Mouse (Mus musculus) lung, embryonic 14.5 days (tissue): Measurements from ENCODE around the gene Bcdin3d. TPM values are rescaled to one million over a fixed set of nuclear protein-coding genes. Genes with fewer than 3 reads are reported as not detected.

Experiments used
- ATAC-seq: fragments of 200-750 bp; cut with Nextera tagmentation; 2 replicates; pipeline ENCODE4 v1.8.0; 2017; ENCODE audit warnings: mild to moderate bottlenecking, moderate TSS enrichment, moderate library complexity; ENCODE audit not compliant: insufficient read depth
- DNase-seq: peaks from one replicate; pipeline ENCODE4 v3.0.0-alpha.2; 2015
- H3K27ac ChIP-seq: fragments of 300-500 bp; sonication (generic); 2 replicates; pipeline ENCODE4 v1.5.1; 2014; ENCODE audit warnings: low read depth, mild to moderate bottlenecking, moderate library complexity
- H3K27me3 ChIP-seq: fragments of 300-500 bp; sonication (generic); 2 replicates; pipeline ENCODE4 v1.6.1; 2014; ENCODE audit warnings: low read length, control low read depth; ENCODE audit not compliant: insufficient read depth
- H3K36me3 ChIP-seq: fragments of 300-500 bp; sonication (generic); 2 replicates; pipeline ENCODE4 v1.6.1; 2014; ENCODE audit warnings: control low read depth; ENCODE audit not compliant: insufficient read depth
- H3K4me1 ChIP-seq: fragments of 300-500 bp; sonication (generic); 2 replicates; pipeline ENCODE4 v1.6.1; 2014; ENCODE audit warnings: antibody characterized with exemption, control low read depth; ENCODE audit not compliant: insufficient read depth
- H3K4me2 ChIP-seq: fragments of 300-500 bp; sonication (generic); 2 replicates; pipeline ENCODE4 v1.6.1; 2014; ENCODE audit warnings: mild to moderate bottlenecking
- H3K4me3 ChIP-seq: fragments of 300-500 bp; sonication (generic); 2 replicates; pipeline ENCODE4 v1.5.1; 2014; ENCODE audit warnings: low read depth, low read length
- H3K9ac ChIP-seq: fragments of 300-500 bp; sonication (generic); 2 replicates; pipeline ENCODE4 v1.6.1; 2014
- H3K9me3 ChIP-seq: fragments of 300-500 bp; sonication (generic); 2 replicates; pipeline ENCODE4 v1.6.1; 2016; ENCODE audit warnings: low read depth, low read length, control low read depth
- CTCF ChIP-seq: IDR thresholded peaks from 2 replicates; pipeline ENCODE4 v1.5.1; 2016; ENCODE audit warnings: antibody characterized with exemption, low read depth
- WGBS: fragments of 180-500 bp; shearing (Covaris S2); extraction: QIAGEN DNeasy Blood & Tissue Kit; methylation state at CpG from one replicate; pipeline ENCODE4 v1.1.7; 2014; 5-methylcytosine and 5-hydroxymethylcytosine counted together
- polyA plus RNA-seq: library from polyadenylated mRNA; unstranded; fragments of >200 nt; fragmentation: Nextera tagmentation; extraction: Ambion mirVana; gene quantifications from 2 replicates; pipeline ENCODE4 v1.2.1, GENCODE M21; 2014

Bcdin3d gene
- polyA plus RNA-seq = 13.2 and 16.1 TPM in 2 replicates

GRCm38 (mm10) chr15:99474576-99474926 is at the start of gene Bcdin3d:
Gene Bcdin3d, minus strand, starts transcription at chr15:99474730.
- Histone ChIP-seq H3K4me2 (peak within 1 kb of the TSS; percentile 77), H3K27ac (peak within 1 kb of the TSS; percentile 98), H3K36me3 (peaks cover 13% of the 10 kb centered on the region), H3K4me1 (0 out of 2 replicates have a peak, but pooled peaks cover 3% of the 10 kb centered on the region), H3K4me3 (peak within 1 kb of the TSS; percentile 76), H3K9me3 (no peaks in the 10 kb centered on the region), H3K9ac (peak within 1 kb of the TSS; percentile 91), H3K27me3 (no peaks in the 10 kb centered on the region)
- TF ChIP-seq CTCF = peak; percentile 61
- under 1% methylated on average over 26 of the region's 26 CpGs for WGBS
- ATAC-seq (peak; percentile 84), DNase-seq (peak; percentile 96)

DNA sequence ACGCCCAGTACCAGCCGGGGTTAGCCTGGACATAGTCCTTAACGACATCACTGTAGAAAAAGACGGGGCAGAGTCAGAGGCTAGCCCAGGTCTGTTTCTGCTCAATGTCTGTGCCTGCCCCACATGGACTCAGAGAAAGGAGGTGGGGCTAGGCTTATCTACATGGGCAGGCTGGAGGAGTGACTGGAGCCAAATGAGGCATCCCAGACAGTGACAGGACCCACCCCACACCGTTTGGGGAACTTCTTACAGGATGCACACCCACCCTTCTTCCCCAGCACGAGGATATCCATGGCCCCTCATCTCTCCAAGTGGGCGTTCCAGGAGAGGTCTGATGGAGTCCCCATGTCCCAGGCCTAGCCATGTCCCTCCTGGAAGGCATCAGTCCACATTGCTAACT is 45.8 kb upstream of the Bcdin3d start:
- no peak for TF ChIP-seq CTCF
- DNase-seq = no peak
- H3K4me1 ChIP-seq = 0 out of 2 replicates have a peak, but pooled peaks cover 4% of the 10 kb centered on the region

GRCm38 (mm10) chr15:99519626-99520025 is 45.1 kb upstream of the Bcdin3d start:
- Histone ChIP-seq H3K36me3 (no peaks in the 10 kb centered on the region), H3K4me2 (no peak overlapping the region), H3K9ac (no peak overlapping the region), H3K27me3 (no peaks in the 10 kb centered on the region), H3K27ac (no peak overlapping the region), H3K9me3 (no peaks in the 10 kb centered on the region), H3K4me1 (0 out of 2 replicates have a peak, but pooled peaks cover 4% of the 10 kb centered on the region), H3K4me3 (no peak overlapping the region)
- TF ChIP-seq CTCF = no peak
- ATAC-seq (no peak), DNase-seq (no peak)
- WGBS = 91% methylated on average over 9 of the region's 9 CpGs

More for the DNA sequence above, 45.8 kb upstream of the Bcdin3d start:
- ATAC-seq = no peak
- Histone ChIP-seq H3K9ac (no peak overlapping the region), H3K4me3 (no peak overlapping the region), H3K27me3 (no peaks in the 10 kb centered on the region), H3K36me3 (no peaks in the 10 kb centered on the region), H3K4me2 (no peak overlapping the region), H3K27ac (no peak overlapping the region), H3K9me3 (no peaks in the 10 kb centered on the region)
- WGBS = 63% methylated on average over 7 of the region's 7 CpGs

- WGBS = 56% methylated on average over 7 of the region's 7 CpGs
Observed at GRCm38 (mm10) chr15:99517715-99518114, 43.2 kb upstream of the Bcdin3d start.

GRCm38 (mm10) chr15:99516715-99517114 is 42.2 kb upstream of the Bcdin3d start:
- 31% methylated on average over 8 of the region's 8 CpGs for WGBS
- Histone ChIP-seq H3K4me3 (no peak overlapping the region), H3K27me3 (no peaks in the 10 kb centered on the region), H3K4me1 (0 out of 2 replicates have a peak, but pooled peaks cover 4% of the 10 kb centered on the region), H3K9ac (no peak overlapping the region), H3K36me3 (no peaks in the 10 kb centered on the region), H3K9me3 (no peaks in the 10 kb centered on the region), H3K27ac (no peak overlapping the region), H3K4me2 (no peak overlapping the region)
- ATAC-seq (peak; percentile 26; the same call in 1 of the 2 replicates), DNase-seq (peak; percentile 40)
- no peak for TF ChIP-seq CTCF

More at GRCm38 (mm10) chr15:99517715-99518114, 43.2 kb upstream of the Bcdin3d start:
- DNase-seq (peak; percentile 37), ATAC-seq (peak; percentile 39; the same call in 1 of the 2 replicates)
- H3K9me3 ChIP-seq = no peaks in the 10 kb centered on the region
- H3K27me3 ChIP-seq = no peaks in the 10 kb centered on the region
- no peak overlapping the region for H3K4me2 ChIP-seq
- TF ChIP-seq CTCF = no peak
- no peaks in the 10 kb centered on the region for H3K36me3 ChIP-seq
- H3K27ac ChIP-seq = no peak overlapping the region
- H3K9ac ChIP-seq = no peak overlapping the region
- H3K4me3 ChIP-seq = no peak overlapping the region
- H3K4me1 ChIP-seq = 0 out of 2 replicates have a peak, but pooled peaks cover 4% of the 10 kb centered on the region

DNA sequence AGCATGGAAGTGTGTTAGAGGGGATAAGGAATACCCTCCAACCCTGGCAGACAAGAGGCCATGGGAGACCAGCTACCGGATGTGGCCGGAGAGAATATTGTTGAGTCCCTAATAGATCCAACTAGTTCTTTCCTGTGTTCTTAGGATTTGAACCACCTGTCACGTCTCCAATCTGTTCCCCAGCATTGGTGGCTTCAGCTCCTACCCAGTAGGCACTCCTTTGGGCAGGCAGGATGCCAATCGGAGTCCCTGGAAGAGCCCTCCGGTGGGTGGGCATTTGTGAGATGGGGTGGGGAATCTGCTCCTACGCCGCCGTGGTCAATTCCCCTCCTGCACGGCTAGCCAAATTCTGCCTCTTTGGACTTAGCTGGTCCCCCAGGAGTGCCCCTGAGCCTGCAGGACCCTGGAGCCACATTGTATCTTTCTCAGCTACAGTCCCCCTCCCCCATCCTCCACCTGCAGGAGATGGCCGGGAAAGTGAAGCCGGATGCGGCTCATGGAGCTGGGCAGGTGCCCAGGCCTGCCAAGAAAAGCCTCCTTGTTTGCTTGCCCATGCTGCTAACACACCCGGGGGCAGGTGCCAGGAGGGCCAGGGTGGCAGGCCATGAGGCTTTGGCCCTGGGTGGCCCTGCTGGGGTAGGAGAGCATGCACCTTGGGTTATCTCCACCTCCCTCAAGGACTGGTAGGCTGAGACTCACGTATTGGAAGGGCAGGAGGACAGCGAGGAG is 37.4 kb upstream of the Bcdin3d start:
- no peaks in the 10 kb centered on the region for H3K9me3 ChIP-seq
- no peak overlapping the region for H3K27ac ChIP-seq
- TF ChIP-seq CTCF = no peak
- H3K36me3 ChIP-seq = no peaks in the 10 kb centered on the region
- H3K27me3 ChIP-seq = no peaks in the 10 kb centered on the region
- ATAC-seq = no peak
- no peak overlapping the region for H3K4me2 ChIP-seq
- 0 out of 2 replicates have a peak, but pooled peaks cover 4% of the 10 kb centered on the region for H3K4me1 ChIP-seq
- WGBS = 76% methylated on average over 15 of the region's 15 CpGs
- H3K4me3 ChIP-seq = no peak overlapping the region
- no peak overlapping the region for H3K9ac ChIP-seq
- DNase-seq = no peak

DNA sequence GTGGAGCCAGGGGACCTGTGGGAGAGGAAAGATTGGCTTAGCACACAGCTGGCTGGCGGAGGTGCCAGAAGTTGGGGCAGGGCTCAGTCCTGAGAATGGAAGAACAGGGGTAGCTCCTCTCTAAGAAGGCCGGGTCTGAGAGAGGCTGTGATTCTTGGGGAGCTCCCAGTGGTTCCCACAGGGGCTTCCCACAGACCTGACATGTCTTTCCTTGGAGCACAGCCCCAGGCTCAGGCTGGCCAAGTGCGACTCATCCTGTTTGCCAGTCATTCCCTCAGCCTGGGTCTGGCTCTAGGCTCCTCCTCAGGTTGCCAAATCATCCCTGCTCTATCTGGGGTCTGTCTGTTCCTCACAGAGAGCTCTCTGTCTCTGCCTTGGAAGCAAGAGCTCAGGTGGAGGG is 36.1 kb upstream of the Bcdin3d start:
- H3K4me3 ChIP-seq = no peak overlapping the region
- H3K27me3 ChIP-seq = no peaks in the 10 kb centered on the region
- TF ChIP-seq CTCF = no peak
- H3K4me1 ChIP-seq = peaks cover 5% of the 10 kb centered on the region; the same call in 1 of the 2 replicates
- WGBS = 74% methylated on average over 3 of the region's 3 CpGs
- H3K9ac ChIP-seq = no peak overlapping the region
- no peaks in the 10 kb centered on the region for H3K9me3 ChIP-seq
- H3K4me2 ChIP-seq = no peak overlapping the region
- ATAC-seq (no peak), DNase-seq (no peak)
- H3K36me3 ChIP-seq = no peaks in the 10 kb centered on the region
- no peak overlapping the region for H3K27ac ChIP-seq
